Mouse (Mus musculus): ENCODE measurements around the gene Mc1r. TPM values are rescaled to one million over a fixed set of nuclear protein-coding genes. Genes with fewer than 3 reads are reported as not detected.
A peak's percentile ranks its signal among the peaks of the same experiment; 100 is the strongest.
"Not testable (repeated sequence)": the region's sequence is repeated elsewhere in the genome, so short reads cannot be mapped to it uniquely, and the experiment has no call there.

The Mc1r gene
- total RNA-seq, 4 experiments from 2014 or later = not detected

- peak; percentile 86 to 91 for DNase-seq (ENCODE audit: low spot score in 2 of 2)
These were observed 4.3 kb downstream of the Mc1r start, which contains the start of gene Tubb3 for GRCm38 (mm10) chr8:123411246-123411645. TSS of gene Tubb3 (plus strand) at chr8:123411424.

DNA sequence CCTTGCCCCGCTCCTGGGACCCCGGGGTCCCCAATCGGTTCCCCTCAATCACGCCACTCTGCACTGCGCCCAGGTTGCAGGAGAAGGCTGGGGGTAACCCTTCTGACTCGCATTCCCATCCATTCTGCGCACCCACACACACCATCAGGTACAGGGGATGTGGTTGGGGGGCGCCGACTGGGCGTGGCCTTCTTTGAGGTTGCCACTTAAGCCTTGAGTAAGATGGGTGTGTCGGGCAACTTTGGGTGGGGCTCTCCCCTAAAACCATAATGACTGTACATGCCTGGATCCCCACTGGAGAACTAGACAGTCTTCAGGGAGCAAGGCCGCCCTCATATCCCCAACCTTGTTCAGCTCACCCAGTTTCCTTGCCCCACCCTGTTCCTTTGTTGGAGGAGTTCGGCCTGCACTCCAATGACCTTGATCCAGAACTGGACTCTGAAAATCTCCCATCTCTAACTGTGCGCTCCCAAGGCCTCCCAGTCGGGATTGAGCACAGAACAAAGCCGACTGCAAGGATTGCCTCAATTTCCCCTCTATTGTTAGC is 4.9 kb downstream of the Mc1r start:
- DNase-seq (ENCODE audit: low spot score in 2 of 2) = no peak

GRCm38 (mm10) chr8:123412560-123413170 is 5.8 kb downstream of the Mc1r start:
- peak in 1 of 2 experiments; percentile 90 for DNase-seq (ENCODE audit: low spot score in 2 of 2)

- DNase-seq (ENCODE audit: low spot score in 2 of 2) = no peak
These were observed 7.3 kb downstream of the Mc1r start for GRCm38 (mm10) chr8:123414255-123414654.

GRCm38 (mm10) chr8:123414997-123415696 is 8.2 kb downstream of the Mc1r start:
- DNase-seq (ENCODE audit: low spot score in 2 of 2) = not testable (repeated sequence)

GRCm38 (mm10) chr8:123415967-123416943 is 9.3 kb downstream of the Mc1r start:
- no peak for DNase-seq (ENCODE audit: low spot score in 2 of 2)

- DNase-seq (ENCODE audit: low spot score in 2 of 2) = no peak
These were observed 10.1 kb downstream of the Mc1r start for GRCm38 (mm10) chr8:123416944-123417555.

GRCm38 (mm10) chr8:123419711-123420110 is 12.8 kb downstream of the Mc1r start:
- no peak for DNase-seq (ENCODE audit: low spot score in 2 of 2)

- DNase-seq (ENCODE audit: low spot score in 2 of 2) = no peak
These were observed 13.8 kb downstream of the Mc1r start for GRCm38 (mm10) chr8:123420525-123421281.

- no peak for DNase-seq (ENCODE audit: low spot score in 2 of 2)
These were observed 14.4 kb downstream of the Mc1r start for GRCm38 (mm10) chr8:123421325-123421724.

DNA sequence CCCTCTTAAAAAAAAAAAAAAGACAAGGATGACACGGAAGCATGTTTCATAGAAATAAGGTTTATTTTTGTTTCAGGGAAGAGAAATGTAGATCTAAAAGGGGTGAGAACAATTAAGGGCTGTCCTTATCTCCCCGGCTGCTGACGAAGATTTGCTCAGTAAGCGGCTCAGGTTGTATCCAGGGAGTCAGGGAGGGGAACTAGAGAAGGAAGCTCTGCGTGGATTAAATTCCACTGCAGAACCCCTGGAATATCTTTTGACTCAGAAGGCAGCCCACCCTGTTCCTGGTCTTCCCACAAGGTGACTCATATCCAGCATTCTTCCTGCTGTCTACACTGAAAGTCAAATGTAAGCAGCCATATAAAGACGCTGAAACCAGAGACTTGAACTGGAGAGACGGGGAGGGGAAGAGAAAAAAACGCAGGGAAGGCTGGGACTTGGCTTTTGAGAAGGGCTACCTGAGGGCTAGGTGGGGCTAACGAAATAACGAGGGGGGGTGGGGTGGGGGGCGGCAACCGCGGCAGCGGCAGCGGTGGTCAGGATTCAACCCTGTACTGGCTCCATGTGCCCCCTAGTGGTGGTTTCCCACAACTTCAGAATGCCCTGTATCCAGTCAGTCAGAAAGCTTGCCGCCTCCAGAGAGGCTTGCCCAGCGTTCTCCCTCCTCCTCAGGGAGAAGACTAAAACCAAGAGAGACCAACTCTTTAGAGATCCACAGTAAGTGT is 15.3 kb downstream of the Mc1r start:
- peak in 1 of 2 experiments; percentile 73 for DNase-seq (ENCODE audit: low spot score in 2 of 2)

DNA sequence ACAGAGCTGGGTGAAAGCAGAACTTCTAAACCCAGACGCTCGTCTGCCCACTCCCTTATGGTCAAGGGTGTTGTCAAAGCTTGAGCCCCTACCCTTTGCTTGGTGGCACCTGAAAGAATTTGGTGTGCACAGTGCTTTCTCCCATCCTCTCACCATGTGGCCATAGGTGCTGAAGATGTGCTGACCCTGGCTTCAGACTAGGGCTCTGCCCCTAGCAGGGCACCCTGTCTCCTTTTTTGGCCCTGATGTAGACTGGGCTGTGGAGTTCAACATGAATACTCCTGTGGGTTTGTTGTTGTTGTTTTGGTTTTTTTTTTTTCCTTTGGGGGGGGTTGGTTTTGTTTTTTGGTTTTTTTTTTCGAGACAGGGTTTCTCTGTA is 15.9 kb downstream of the Mc1r start:
- DNase-seq (ENCODE audit: low spot score in 2 of 2) = no peak

DNA sequence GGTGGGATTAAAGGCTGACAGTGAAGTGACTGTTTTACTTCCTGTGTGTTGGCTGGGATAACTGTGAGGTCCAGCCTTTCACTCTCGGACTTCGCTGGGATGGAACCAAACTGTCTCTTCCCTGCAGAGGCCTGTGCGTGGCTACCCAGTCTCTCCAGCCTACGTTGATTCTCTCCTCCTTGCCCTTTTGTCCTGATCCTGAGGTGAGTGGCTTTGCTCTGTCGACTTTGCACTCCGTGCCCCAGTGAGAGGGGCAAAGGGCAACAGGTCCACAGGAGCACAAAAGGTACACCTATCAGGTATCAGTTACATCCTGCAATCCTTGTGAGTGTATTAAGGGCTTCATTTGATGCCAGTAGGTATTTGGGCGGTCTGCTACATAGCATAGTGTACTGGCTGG is 16.5 kb downstream of the Mc1r start, which contains the start of gene Def8:
Def8 (plus strand) TSS at position 87 of the 400 bp plus-strand sequence.
- no peak for DNase-seq (ENCODE audit: low spot score in 2 of 2)

GRCm38 (mm10) chr8:123426511-123427509 is 19.9 kb downstream of the Mc1r start:
- no peak for DNase-seq (ENCODE audit: low spot score in 2 of 2)

DNA sequence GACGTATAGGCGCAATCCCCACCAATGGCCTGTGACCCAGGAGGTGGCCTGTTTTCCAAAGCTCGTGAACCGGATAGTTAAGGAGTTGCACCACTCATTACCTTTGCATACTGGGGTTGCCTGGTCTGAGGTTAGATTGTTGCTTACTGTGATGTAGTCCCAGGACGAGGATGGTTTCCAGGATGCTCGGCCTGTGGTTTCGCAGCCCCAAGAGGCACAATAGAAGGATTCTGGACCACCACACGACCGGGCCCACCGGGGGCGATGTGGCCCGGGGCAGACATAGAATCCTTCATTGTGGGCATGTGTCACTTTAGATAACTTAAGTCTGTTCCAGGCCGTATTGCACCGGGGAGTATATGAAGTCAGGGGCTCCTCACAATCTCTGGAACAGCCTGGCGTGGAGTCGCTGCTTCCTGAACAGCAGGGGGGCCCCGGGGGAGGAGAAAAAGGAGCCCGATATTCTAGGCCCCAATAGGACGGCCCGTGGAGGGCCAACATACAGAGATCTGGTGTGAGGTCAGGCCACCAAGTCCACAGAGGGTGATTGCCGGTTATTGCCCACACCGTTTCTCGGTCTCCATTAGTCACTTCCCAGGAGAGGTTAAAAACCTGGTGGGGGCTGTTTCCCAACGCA is 20.9 kb downstream of the Mc1r start:
- DNase-seq (ENCODE audit: low spot score in 2 of 2) = no peak

- DNase-seq (ENCODE audit: low spot score in 2 of 2) = no peak
These were observed 21.5 kb downstream of the Mc1r start for GRCm38 (mm10) chr8:123428343-123428893.

DNA sequence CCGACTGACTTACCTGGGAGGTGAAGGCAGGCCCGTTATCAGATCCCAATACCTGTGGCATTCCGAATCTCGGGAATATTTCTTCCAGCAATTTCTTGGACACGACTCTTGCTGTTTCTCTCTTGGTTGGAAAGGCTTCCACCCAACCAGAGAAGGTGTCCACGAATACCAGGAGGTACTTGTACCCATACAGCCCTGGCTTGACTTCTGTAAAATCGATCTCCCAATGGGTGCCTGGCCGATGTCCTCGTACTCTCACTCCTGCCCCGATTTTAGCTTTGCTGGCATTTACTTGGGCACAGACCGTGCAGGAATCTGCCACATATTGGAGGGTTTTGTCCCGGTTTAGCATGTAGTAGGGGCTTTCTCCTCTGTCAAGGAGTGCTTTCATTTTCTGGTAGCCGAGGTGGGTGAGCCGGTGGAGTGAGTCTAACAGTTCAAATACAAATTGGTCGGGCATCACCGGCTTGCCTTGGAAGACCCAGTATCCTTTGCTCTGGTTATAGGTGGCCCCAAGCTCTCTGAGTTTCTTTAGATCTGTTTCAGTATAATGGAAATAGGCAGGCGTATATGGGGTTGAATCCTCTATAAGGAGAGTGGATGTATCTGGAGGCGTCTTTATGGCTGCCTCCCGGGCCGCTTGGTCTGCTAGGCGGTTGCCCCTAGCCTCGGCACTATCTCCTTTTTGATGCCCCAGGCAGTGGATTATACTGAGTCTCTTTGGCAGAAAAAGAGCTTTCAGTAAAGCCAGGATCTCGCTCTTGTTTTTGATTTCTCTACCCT is 22.2 kb downstream of the Mc1r start:
- no peak for DNase-seq (ENCODE audit: low spot score in 2 of 2)
